Mouse (Mus musculus): Measurements from ENCODE around the gene Rhbdl3.

DNA sequence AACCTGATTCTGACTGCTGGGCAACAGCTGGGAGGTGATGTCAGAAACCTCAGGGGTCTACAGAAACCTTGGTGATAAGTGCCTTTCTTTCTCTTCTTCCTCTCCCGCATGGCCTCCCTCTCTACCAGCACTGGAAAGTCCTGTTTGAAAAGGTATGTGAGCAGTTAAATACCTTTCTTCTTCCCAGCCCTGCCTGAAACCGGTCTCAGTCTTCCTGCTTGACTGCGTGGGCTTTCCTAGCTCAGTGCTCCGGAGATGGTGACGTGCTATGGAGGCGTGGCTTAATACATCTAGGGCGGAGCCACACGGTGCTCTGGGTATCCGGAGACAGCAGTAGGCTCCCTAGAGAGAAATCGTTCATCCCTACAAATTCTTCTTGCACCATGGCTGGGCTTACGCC is 1.8 kb downstream of the Rhbdl3 start:
- TF ChIP-seq POLR2A (IDR thresholded peaks at IDR 0.05; ENCODE audit: extremely low read depth, insufficient read depth, low read length), result peak; percentile 90
- no peak for TF ChIP-seq CTCF (IDR thresholded peaks at IDR 0.05; ENCODE audit: extremely low read depth, insufficient read depth, low read length)

All from cortical plate, adult 2 months (tissue).